Mouse (Mus musculus): ENCODE data around the gene Pip4k2a.

Gene Pip4k2a

GRCm38 (mm10) chr2:18979675-18980074 is 18.3 kb downstream of the Pip4k2a start:
- DNase-seq (ENCODE audit: low read depth) = no peak

- no peak for DNase-seq (ENCODE audit: low read depth)
These were observed 18.9 kb downstream of the Pip4k2a start for GRCm38 (mm10) chr2:18979046-18979445.

GRCm38 (mm10) chr2:18977201-18977805 is 20.6 kb downstream of the Pip4k2a start:
- DNase-seq (ENCODE audit: low read depth) = no peak

- DNase-seq (ENCODE audit: low read depth) = no peak
These were observed 21.8 kb downstream of the Pip4k2a start for GRCm38 (mm10) chr2:18976175-18976574.

- DNase-seq (ENCODE audit: low read depth) = no peak
These were observed 22.9 kb downstream of the Pip4k2a start for GRCm38 (mm10) chr2:18974882-18975645.

- DNase-seq (ENCODE audit: low read depth) = no peak
These were observed 26.4 kb downstream of the Pip4k2a start for GRCm38 (mm10) chr2:18971564-18971963.

- DNase-seq (ENCODE audit: low read depth) = no peak
These were observed 27.5 kb downstream of the Pip4k2a start for GRCm38 (mm10) chr2:18970461-18970860.

GRCm38 (mm10) chr2:18969066-18969681 is 28.8 kb downstream of the Pip4k2a start:
- DNase-seq (ENCODE audit: low read depth) = no peak

GRCm38 (mm10) chr2:18967451-18968063 is 30.4 kb downstream of the Pip4k2a start:
- no peak for DNase-seq (ENCODE audit: low read depth)

- no peak for DNase-seq (ENCODE audit: low read depth)
These were observed 31.4 kb downstream of the Pip4k2a start for GRCm38 (mm10) chr2:18966566-18966965.

- no peak for DNase-seq (ENCODE audit: low read depth)
These were observed 32.0 kb downstream of the Pip4k2a start for GRCm38 (mm10) chr2:18965950-18966349.

GRCm38 (mm10) chr2:18965108-18965507 is 32.8 kb downstream of the Pip4k2a start:
- DNase-seq (ENCODE audit: low read depth) = no peak

GRCm38 (mm10) chr2:18963286-18964040 is 34.5 kb downstream of the Pip4k2a start:
- DNase-seq (ENCODE audit: low read depth) = no peak

- no peak for DNase-seq (ENCODE audit: low read depth)
These were observed 35.4 kb downstream of the Pip4k2a start for GRCm38 (mm10) chr2:18962502-18962901.

- no peak for DNase-seq (ENCODE audit: low read depth)
These were observed 37.5 kb downstream of the Pip4k2a start for GRCm38 (mm10) chr2:18960376-18960973.

- DNase-seq (ENCODE audit: low read depth) = no peak
These were observed 38.4 kb downstream of the Pip4k2a start for GRCm38 (mm10) chr2:18959558-18959957.

- DNase-seq (ENCODE audit: low read depth) = peak; percentile 28
These were observed 38.9 kb downstream of the Pip4k2a start for GRCm38 (mm10) chr2:18959008-18959407.

- DNase-seq (ENCODE audit: low read depth) = no peak
These were observed 39.4 kb downstream of the Pip4k2a start for GRCm38 (mm10) chr2:18958501-18958900.

GRCm38 (mm10) chr2:18958044-18958443 is 39.9 kb downstream of the Pip4k2a start:
- no peak for DNase-seq (ENCODE audit: low read depth)

- no peak for DNase-seq (ENCODE audit: low read depth)
These were observed 40.5 kb downstream of the Pip4k2a start for GRCm38 (mm10) chr2:18957459-18957858.

GRCm38 (mm10) chr2:18956945-18957344 is 41.0 kb downstream of the Pip4k2a start:
- DNase-seq (ENCODE audit: low read depth) = no peak

- DNase-seq (ENCODE audit: low read depth) = no peak
These were observed 41.5 kb downstream of the Pip4k2a start for GRCm38 (mm10) chr2:18956424-18956823.
